Mouse (Mus musculus) kidney, adult 2 months (tissue): ENCODE data around the gene Rps6ka2. TPM values are rescaled to one million over a fixed set of nuclear protein-coding genes. Genes with fewer than 3 reads are reported as not detected.
"Not testable (repeated sequence)": the region's sequence is repeated elsewhere in the genome, so short reads cannot be mapped to it uniquely, and the experiment has no call there.

Source experiments
- DNase-seq: peaks from one replicate; pipeline ENCODE4 v3.0.0; 2021
- H3K27ac ChIP-seq: fragments of 200-500 bp; 2 replicates; pipeline ENCODE4 v1.5.1; 2012; ENCODE audit warnings: low read depth, low read length, control low read depth, inconsistent platforms; ENCODE audit not compliant: insufficient read depth
- H3K27me3 ChIP-seq: fragments of 200-500 bp; replicated peaks from 2 replicates; pipeline ENCODE4 v1.6.1; 2012; ENCODE audit warnings: mild to moderate bottlenecking, moderate library complexity, low read length, inconsistent platforms; ENCODE audit not compliant: control insufficient read depth, insufficient read depth
- H3K36me3 ChIP-seq: fragments of 200-500 bp; 2 replicates; pipeline ENCODE4 v1.6.1; 2012; ENCODE audit warnings: mild to moderate bottlenecking, moderate library complexity, low read length, inconsistent platforms; ENCODE audit not compliant: control insufficient read depth, insufficient read depth
- H3K4me1 ChIP-seq: fragments of 200-500 bp; 2 replicates; pipeline ENCODE4 v1.6.1; 2011; ENCODE audit warnings: low read length; ENCODE audit not compliant: control insufficient read depth, insufficient read depth
- H3K4me3 ChIP-seq: fragments of 200-500 bp; 2 replicates; pipeline ENCODE4 v1.5.1; 2011; ENCODE audit warnings: mild to moderate bottlenecking, low read depth, low read length, control low read depth; ENCODE audit not compliant: insufficient read depth
- CTCF ChIP-seq: fragments of 200-500 bp; conservative IDR thresholded peaks from 2 replicates; pipeline ENCODE4 v1.5.1; 2011; ENCODE audit warnings: low read depth, mild to moderate bottlenecking, control low read depth, low read length, moderate library complexity, mixed read lengths; ENCODE audit not compliant: insufficient read depth, insufficient read length
- POLR2A ChIP-seq: fragments of 200-500 bp; IDR thresholded peaks from one replicate; pipeline ENCODE4 v1.6.1; 2011; ENCODE audit warnings: low read depth, low read length, control low read depth
- WGBS: fragments of 180-500 bp; shearing (Covaris S2); methylation state at CpG from one replicate; pipeline ENCODE4 v1.1.7; 2018; 5-methylcytosine and 5-hydroxymethylcytosine counted together
- polyA plus RNA-seq: library from polyadenylated mRNA; depleted of rRNA; stranded (reverse); fragments of >200 nt; gene quantifications from 2 replicates; pipeline ENCODE4 v1.2.3, GENCODE M21; 2012

Gene Rps6ka2
- polyA plus RNA-seq, 1 experiment, result 5.5 TPM

DNA sequence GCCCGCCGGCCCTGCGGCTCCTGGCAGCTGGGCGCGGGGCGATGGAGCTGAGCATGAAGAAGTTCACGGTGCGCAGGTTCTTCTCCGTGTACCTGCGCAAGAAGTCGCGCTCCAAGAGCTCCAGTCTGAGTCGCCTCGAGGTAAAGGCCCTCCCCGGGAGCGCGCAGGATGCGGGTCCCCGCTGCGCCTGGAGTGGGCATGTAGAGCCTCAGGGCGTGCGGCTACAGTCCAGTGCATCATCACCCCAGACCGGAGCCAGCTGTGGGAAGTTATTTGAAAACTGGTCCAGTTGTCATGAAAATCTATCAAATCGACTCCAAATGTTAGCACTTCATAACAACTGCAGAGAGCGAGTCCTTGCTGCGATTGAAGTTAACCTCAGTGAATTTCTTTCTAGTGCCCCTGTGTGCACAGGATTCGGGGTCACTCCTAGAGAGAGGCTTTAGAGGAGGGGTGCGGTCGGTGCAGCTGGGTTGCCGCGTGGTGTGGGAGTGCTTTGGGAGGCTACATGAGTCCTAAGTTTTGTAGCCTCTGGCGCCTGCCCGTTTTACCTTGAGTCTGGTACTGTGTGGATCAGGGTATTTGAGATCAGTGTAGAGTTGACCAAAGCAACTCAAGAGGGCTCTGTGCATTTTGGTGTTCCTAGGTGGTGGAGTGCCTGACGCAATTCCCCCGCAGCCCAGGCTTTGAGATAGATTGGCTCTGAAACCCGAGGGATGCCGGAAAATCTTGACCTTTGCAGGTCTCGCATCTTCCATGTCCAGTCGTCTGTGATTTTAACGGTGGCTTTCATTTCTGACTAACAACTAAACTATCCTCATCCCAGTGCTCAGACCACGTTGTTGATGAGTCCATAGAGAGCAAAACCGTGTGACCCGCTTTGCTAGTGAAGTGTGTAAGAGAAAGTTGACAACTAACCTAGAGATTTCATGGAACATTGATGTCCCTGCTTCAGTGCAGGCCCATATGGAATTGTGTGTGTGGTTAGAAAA is 685 bp downstream of the Rps6ka2 start:
- Histone ChIP-seq H3K27me3 (no peaks in the 10 kb centered on the region), H3K36me3 (no peaks in the 10 kb centered on the region), H3K4me3 (peak overlapping the region; percentile 62), H3K27ac (no peak overlapping the region), H3K4me1 (no peaks in the 10 kb centered on the region; the same call in 1 of the 2 replicates)
- 10% methylated on average over 43 of the region's 43 CpGs for WGBS
- TF ChIP-seq POLR2A (no peak), CTCF (no peak)
- no peak for DNase-seq

DNA sequence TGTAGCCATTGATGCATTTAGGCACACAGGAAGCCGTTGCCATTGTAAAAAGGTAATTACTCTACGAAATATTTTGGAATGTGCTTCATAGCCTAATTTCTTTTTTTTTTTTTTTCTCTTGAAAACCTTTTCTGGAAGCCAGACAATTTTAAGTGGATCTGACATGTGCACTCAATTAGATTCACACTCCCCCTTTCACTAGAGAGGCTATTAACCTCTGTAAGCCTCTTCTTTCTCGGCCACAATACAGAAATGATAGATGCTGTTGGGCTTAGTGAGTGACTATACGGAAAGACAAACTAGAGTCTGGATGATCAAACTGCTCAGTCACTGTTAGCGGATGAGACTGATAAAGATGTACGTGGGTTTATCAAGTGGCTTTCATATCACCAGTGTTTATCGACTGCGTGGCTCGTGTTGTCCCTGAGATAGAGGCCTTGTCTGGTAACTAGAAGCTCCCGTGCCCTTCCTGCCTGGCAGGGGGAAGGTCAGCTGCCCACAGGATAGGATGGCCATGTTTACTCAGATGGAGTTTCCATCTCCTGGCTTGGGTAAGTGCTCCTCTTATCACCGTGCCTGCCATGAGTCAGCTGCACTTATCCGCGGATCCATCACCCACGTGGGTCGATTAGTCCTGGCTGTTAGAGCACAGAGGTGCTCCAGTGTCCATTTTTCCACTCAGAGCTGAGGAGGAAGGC is 3.6 kb downstream of the Rps6ka2 start:
- Histone ChIP-seq H3K27ac (no peak overlapping the region), H3K27me3 (no peaks in the 10 kb centered on the region), H3K36me3 (no peaks in the 10 kb centered on the region), H3K4me1 (no peaks in the 10 kb centered on the region; the same call in 1 of the 2 replicates), H3K4me3 (no peak overlapping the region)
- WGBS, result 53% methylated on average over 15 of the region's 15 CpGs
- no peak for TF ChIP-seq CTCF
- DNase-seq, result no peak

DNA sequence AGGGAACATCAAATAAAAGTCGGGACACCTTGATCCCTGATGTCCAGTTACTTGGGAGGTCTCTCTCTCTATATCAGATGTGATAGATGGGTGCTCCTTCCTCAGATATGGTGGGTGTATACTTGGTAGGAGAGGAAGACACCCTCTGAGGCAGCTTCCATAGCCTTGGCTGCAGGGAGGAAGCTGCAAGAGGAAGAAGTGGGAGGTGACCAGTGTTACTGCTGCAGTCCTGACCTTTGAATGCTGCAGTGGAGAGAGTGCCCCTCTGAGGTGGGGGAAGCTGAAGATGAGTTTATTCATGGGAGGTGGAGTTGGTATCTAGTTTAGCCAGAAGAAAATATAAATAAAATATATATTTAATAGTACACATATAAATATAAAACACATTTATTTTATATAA is 5.4 kb downstream of the Rps6ka2 start:
- TF ChIP-seq POLR2A (no peak), CTCF (no peak)
- no peak overlapping the region for H3K27ac ChIP-seq
- no peaks in the 10 kb centered on the region for H3K27me3 ChIP-seq
- no peak overlapping the region for H3K4me3 ChIP-seq
- no peak for DNase-seq
- no peaks in the 10 kb centered on the region for H3K36me3 ChIP-seq
- 67% methylated on average over 1 of the region's 1 CpGs for WGBS
- H3K4me1 ChIP-seq, result 0 out of 2 replicates have a peak, but pooled peaks cover 2% of the 10 kb centered on the region

DNA sequence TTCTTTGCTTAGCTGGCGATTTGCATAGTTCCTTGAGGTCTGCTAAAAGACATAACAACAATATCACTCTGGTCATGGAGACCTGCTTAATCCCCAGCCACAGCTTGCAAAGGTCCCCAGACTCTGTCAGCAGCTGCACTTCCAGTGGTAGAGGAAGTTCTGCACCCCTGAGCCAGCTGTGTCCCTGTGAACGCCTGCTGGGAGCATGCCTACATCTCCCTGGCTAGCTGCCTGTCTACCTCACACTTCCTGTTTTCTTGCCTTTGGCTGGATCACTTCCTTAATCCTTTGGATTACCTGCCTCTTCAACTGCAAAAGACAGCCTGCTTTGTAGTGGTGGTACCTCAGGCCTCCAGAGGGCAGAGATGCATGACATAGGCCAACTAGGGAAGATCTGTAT is 6.5 kb downstream of the Rps6ka2 start:
- 51% methylated on average over 2 of the region's 2 CpGs for WGBS
- TF ChIP-seq POLR2A, result no peak
- no peak for TF ChIP-seq CTCF
- Histone ChIP-seq H3K27me3 (no peaks in the 10 kb centered on the region), H3K4me3 (no peak overlapping the region), H3K27ac (no peak overlapping the region), H3K36me3 (no peaks in the 10 kb centered on the region), H3K4me1 (0 out of 2 replicates have a peak, but pooled peaks cover 2% of the 10 kb centered on the region)
- DNase-seq, result peak; percentile 68

DNA sequence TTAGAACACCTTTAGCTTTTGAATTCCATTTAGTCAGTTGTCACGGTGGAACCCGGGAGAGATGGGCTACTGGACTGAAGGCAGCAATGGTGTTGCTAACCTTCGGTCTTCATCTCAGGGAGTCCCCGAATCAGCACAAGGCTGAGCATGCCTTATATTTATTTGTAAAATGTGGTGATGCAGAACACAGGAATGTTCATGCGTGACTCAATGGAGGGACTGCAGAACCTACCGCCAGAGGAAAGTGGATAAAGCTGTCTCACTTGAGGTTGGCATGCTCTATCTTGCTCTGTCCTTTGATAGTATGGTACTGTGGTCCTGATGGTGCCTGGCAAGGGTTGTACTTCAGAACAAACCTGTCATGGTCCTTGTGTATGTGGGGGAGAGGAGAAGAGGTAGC is 8.3 kb downstream of the Rps6ka2 start:
- DNase-seq, result no peak
- H3K27ac ChIP-seq, result no peak overlapping the region
- no peak overlapping the region for H3K4me3 ChIP-seq
- H3K4me1 ChIP-seq, result 0 out of 2 replicates have a peak, but pooled peaks cover 2% of the 10 kb centered on the region
- no peaks in the 10 kb centered on the region for H3K36me3 ChIP-seq
- TF ChIP-seq POLR2A (no peak), CTCF (no peak)
- WGBS, result 54% methylated on average over 6 of the region's 6 CpGs
- no peaks in the 10 kb centered on the region for H3K27me3 ChIP-seq

DNA sequence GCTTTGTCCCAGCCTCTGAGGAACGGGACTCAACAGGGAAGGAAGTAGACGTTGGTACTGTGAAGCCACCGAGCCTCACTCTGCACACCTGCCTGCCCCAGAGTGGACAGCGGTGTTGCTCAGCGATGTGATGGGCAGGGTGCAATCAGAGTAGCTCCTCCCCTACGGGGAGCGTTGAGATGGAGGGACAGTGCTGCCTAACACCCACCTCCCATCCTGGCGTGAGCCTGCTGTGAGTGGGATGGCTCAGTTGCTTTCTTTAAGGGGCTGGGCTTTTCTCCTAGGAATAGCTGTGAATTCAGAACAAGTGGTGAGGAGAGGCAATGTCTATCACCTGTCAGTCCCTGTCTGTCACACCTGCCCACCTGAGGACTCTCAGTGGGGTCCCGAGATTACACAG is 12.3 kb downstream of the Rps6ka2 start:
- no peaks in the 10 kb centered on the region for H3K27me3 ChIP-seq
- no peak overlapping the region for H3K27ac ChIP-seq
- H3K4me1 ChIP-seq, result 0 out of 2 replicates have a peak, but pooled peaks cover 2% of the 10 kb centered on the region
- no peak for TF ChIP-seq CTCF
- TF ChIP-seq POLR2A, result no peak
- no peak overlapping the region for H3K4me3 ChIP-seq
- 61% methylated on average over 9 of the region's 9 CpGs for WGBS
- DNase-seq, result no peak
- H3K36me3 ChIP-seq, result no peaks in the 10 kb centered on the region

DNA sequence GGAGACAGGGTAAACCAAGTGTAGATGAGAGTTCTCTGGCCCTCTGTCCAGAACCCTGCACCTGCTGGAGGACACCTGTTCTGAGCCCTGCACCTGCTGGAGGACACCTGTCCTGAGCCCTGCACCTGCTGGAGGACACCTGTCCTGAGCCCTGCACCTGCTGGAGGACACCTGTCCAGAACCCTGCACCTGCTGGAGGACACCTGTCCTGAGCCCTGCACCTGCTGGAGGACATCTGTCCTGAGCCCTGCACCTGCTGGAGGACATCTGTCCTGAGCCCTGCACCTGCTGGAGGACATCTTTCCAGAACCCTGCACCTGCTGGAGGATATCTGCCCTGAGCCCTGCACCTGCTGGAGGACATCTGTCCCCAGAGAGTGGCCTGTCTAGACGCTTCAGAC is 17.1 kb downstream of the Rps6ka2 start:
- H3K4me3 ChIP-seq, H3K36me3 ChIP-seq, DNase-seq, H3K27ac ChIP-seq, H3K4me1 ChIP-seq, H3K27me3 ChIP-seq: not testable (repeated sequence)
- WGBS, result 75% methylated on average over 1 of the region's 1 CpGs
